Mouse (Mus musculus): ENCODE results near the gene Zfp13.

Zfp13 gene

DNA sequence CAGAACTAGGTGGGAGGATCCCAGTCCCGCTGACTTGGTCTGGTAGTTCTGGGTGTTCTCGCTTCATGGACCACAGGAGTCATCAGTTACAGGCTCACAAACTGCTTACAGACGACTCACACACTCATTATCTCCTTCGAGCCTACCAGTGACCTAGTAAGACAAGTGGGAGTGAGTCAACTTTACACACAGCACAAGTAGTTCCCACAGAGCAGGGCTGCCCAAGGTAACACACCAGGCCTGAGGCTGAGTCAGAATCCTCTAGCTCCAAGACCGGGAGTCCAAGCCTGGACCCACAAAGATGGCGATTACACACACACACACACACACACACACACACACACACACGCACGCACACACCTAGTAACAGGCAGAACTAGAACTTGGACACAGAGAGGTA lies 14.5 kb downstream of the Zfp13 start:
- Histone ChIP-seq H3K27me3 (ENCODE audit: insufficient read depth, low read length) (no peaks in the 10 kb centered on the region), H3K4me1 (replicated peaks; ENCODE audit: low read depth, low read length) (peaks cover 32% of the 10 kb centered on the region), H3K4me3 (replicated peaks; ENCODE audit: low read length) (peak overlapping the region; percentile 93), H3K9me3 (ENCODE audit: low read length) (no peaks in the 10 kb centered on the region), H3K36me3 (ENCODE audit: insufficient read depth, low read length) (peaks cover 44% of the 10 kb centered on the region)
- no peak for TF ChIP-seq CTCF (conservative IDR thresholded peaks at IDR 0.05; ENCODE audit: low read length)
- no peak for TF ChIP-seq POU5F1 (IDR thresholded peaks at IDR 0.05; ENCODE audit: borderline replicate concordance, low read length)
- TF ChIP-seq NANOG (IDR thresholded peaks at IDR 0.05; ENCODE audit: borderline replicate concordance, low read length): no peak

DNA sequence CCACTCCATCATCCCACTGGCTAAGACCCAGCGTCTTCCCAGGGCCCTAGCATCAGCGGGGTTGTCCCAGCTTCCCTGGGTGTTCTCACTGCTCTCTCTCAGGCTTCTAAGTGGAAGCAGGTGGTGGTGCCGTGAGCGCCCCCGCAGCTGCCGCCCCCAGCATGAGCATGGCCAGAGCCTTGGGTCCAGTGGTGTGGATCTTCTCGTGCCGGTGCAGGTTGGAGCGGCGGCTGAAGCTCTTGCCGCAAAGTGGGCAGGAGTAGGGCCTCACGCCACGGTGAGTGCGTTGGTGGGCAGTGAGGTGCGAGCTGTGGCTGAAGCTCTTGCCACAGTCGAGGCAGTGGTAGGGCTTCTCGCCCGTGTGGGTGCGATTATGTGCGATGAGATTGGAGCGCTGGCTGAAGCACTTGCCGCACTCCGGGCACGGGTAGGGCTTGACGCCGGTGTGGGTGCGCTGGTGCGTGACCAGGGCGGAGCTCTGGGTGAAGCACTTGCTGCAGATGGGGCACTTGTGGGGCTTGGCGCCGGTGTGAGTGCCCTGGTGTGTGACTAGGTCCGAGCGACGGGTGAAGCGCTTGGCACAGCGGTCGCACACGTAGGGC lies 23.2 kb downstream of the Zfp13 start:
- peaks cover 27% of the 10 kb centered on the region for H3K4me1 ChIP-seq (replicated peaks; ENCODE audit: low read depth, low read length)

DNA sequence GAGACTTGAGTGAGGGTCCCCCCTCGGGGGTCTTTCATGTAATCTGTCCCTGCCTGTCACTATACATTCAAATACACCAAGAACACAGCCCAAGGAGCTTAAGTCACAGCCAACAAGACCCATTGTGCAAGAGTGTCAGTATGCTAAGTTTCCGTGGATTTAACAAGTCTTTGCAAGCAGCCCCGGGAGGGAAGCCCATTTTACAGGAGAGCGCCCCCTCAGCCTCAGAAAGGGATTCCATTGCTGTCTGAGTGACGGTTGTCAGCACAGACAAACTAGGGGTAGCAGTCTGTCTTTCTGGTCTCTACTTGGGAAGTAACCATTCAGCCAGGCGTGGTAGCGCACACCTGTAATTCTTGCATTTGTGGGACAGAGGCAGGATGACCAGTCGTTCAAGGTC lies 25.2 kb downstream of the Zfp13 start:
- Histone ChIP-seq H3K4me3 (replicated peaks; ENCODE audit: low read length) (no peak overlapping the region), H3K4me1 (replicated peaks; ENCODE audit: low read depth, low read length) (peaks cover 27% of the 10 kb centered on the region), H3K9me3 (ENCODE audit: low read length) (peaks cover 29% of the 10 kb centered on the region), H3K36me3 (ENCODE audit: insufficient read depth, low read length) (peaks cover 50% of the 10 kb centered on the region), H3K27me3 (ENCODE audit: insufficient read depth, low read length) (peaks cover 8% of the 10 kb centered on the region)
- no peak for TF ChIP-seq NANOG (IDR thresholded peaks at IDR 0.05; ENCODE audit: borderline replicate concordance, low read length)
- TF ChIP-seq CTCF (conservative IDR thresholded peaks at IDR 0.05; ENCODE audit: low read length): peak; percentile 6; the same call in 1 of the 2 replicates

More for the DNA sequence above, 23.2 kb downstream of the Zfp13 start:
- H3K4me3 ChIP-seq (replicated peaks; ENCODE audit: low read length): peak overlapping the region; percentile 74
- H3K9me3 ChIP-seq (ENCODE audit: low read length): peaks cover 29% of the 10 kb centered on the region
- peaks cover 70% of the 10 kb centered on the region for H3K36me3 ChIP-seq (ENCODE audit: insufficient read depth, low read length)
- no peak; the same call in 1 of the 2 replicates for TF ChIP-seq POU5F1 (IDR thresholded peaks at IDR 0.05; ENCODE audit: borderline replicate concordance, low read length)
- TF ChIP-seq CTCF (conservative IDR thresholded peaks at IDR 0.05; ENCODE audit: low read length): no peak
- TF ChIP-seq NANOG (IDR thresholded peaks at IDR 0.05; ENCODE audit: borderline replicate concordance, low read length): no peak
- H3K27me3 ChIP-seq (ENCODE audit: insufficient read depth, low read length): peaks cover 8% of the 10 kb centered on the region

DNA sequence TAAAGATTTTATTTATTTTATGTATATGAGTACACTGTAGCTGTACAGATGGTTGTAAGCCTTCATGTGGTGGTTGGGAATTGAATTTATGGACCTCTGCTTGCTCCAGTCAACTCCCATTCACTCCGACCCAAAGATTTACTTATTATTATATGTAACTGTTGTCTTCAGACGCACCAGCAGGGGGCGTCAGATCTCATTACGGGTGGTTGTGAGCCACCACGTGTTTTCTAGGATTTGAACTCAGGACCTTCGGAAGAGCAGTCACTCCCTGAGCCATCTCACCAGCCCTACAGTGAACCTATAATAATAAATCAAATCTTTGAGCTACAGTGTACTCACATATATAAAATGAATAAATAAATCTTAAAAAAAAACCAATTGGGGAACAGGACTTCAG lies 27.2 kb downstream of the Zfp13 start:
- peaks cover 5% of the 10 kb centered on the region for H3K27me3 ChIP-seq (ENCODE audit: insufficient read depth, low read length)
- H3K4me3 ChIP-seq (replicated peaks; ENCODE audit: low read length): no peak overlapping the region
- peaks cover 27% of the 10 kb centered on the region for H3K4me1 ChIP-seq (replicated peaks; ENCODE audit: low read depth, low read length)
- H3K36me3 ChIP-seq (ENCODE audit: insufficient read depth, low read length): peaks cover 31% of the 10 kb centered on the region
- peaks cover 26% of the 10 kb centered on the region for H3K9me3 ChIP-seq (ENCODE audit: low read length)
- TF ChIP-seq POU5F1 (IDR thresholded peaks at IDR 0.05; ENCODE audit: borderline replicate concordance, low read length): no peak
- peak; percentile 28 for TF ChIP-seq CTCF (conservative IDR thresholded peaks at IDR 0.05; ENCODE audit: low read length)
- no peak for TF ChIP-seq NANOG (IDR thresholded peaks at IDR 0.05; ENCODE audit: borderline replicate concordance, low read length)

DNA sequence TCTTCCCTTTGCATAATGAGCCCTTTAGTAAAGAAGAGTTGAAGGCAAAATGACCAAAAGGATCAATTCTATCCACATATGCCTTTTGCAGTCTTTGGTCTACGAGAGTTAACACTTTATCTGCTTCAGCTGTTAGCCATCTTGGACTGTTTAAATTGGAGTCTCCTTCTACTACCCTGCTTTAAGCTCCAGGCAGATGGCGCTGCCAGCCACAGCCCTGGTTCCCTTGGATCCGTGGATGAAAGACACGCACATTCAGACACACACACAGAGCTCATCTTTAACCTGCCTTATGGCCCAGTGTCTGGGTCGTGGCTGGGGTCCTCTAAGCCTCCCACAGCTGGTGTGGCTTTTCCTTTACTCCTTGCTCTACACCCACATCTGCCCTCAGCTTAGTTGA lies 28.2 kb downstream of the Zfp13 start:
- H3K9me3 ChIP-seq (ENCODE audit: low read length): peaks cover 19% of the 10 kb centered on the region
- no peak overlapping the region for H3K4me3 ChIP-seq (replicated peaks; ENCODE audit: low read length)
- peaks cover 17% of the 10 kb centered on the region for H3K4me1 ChIP-seq (replicated peaks; ENCODE audit: low read depth, low read length)
- TF ChIP-seq CTCF (conservative IDR thresholded peaks at IDR 0.05; ENCODE audit: low read length): no peak
- TF ChIP-seq POU5F1 (IDR thresholded peaks at IDR 0.05; ENCODE audit: borderline replicate concordance, low read length): no peak
- no peak for TF ChIP-seq NANOG (IDR thresholded peaks at IDR 0.05; ENCODE audit: borderline replicate concordance, low read length)
- H3K27me3 ChIP-seq (ENCODE audit: insufficient read depth, low read length): no peaks in the 10 kb centered on the region
- peaks cover 22% of the 10 kb centered on the region for H3K36me3 ChIP-seq (ENCODE audit: insufficient read depth, low read length)

DNA sequence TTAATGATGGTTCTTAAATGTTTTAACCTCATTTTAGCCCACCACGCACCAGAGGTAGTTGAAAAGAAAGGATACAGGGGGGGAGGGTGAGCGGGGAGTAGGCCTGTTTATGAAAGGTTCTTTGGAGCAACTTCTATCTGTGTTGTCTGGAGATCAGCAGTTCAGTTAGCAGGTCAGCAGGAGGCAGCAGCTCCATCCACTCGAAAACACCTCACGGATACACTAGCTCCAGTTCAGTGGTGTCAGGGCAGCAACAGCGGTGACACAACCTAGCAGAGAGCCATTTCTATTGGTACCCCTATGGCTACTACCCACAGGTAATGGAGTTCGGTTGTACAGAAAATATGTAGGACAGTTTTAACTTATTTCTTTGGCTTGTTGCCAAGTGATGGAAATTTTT lies 29.3 kb downstream of the Zfp13 start:
- H3K4me1 ChIP-seq (replicated peaks; ENCODE audit: low read depth, low read length): peaks cover 16% of the 10 kb centered on the region
- TF ChIP-seq NANOG (IDR thresholded peaks at IDR 0.05; ENCODE audit: borderline replicate concordance, low read length) (no peak), POU5F1 (IDR thresholded peaks at IDR 0.05; ENCODE audit: borderline replicate concordance, low read length) (no peak), CTCF (conservative IDR thresholded peaks at IDR 0.05; ENCODE audit: low read length) (no peak)
- H3K4me3 ChIP-seq (replicated peaks; ENCODE audit: low read length): no peak overlapping the region
- no peaks in the 10 kb centered on the region for H3K27me3 ChIP-seq (ENCODE audit: insufficient read depth, low read length)
- H3K36me3 ChIP-seq (ENCODE audit: insufficient read depth, low read length): peaks cover 12% of the 10 kb centered on the region
- H3K9me3 ChIP-seq (ENCODE audit: low read length): peaks cover 12% of the 10 kb centered on the region

DNA sequence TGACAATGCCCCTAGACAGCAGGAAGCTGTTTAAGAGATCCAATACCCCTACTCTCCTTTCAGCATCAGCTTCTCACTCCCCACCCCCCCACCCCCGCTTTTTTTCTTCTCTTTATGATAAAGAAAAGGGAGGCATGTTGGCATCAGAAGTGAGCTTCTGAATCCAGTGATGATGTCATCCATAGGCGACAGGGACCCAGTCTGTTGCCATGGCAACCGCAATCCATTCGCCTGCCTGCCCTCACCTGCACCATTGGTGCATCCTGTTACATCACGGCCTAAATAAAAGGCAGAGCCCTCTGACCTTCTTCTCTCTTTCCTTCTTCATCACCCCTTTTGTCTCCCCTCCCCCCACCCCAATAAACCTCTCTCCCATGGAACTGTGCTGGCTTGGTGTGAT lies 30.9 kb downstream of the Zfp13 start:
- TF ChIP-seq CTCF (conservative IDR thresholded peaks at IDR 0.05; ENCODE audit: low read length): no peak
- TF ChIP-seq POU5F1 (IDR thresholded peaks at IDR 0.05; ENCODE audit: borderline replicate concordance, low read length): no peak
- TF ChIP-seq NANOG (IDR thresholded peaks at IDR 0.05; ENCODE audit: borderline replicate concordance, low read length): no peak
- H3K4me3 ChIP-seq (replicated peaks; ENCODE audit: low read length): no peak overlapping the region
- peaks cover 21% of the 10 kb centered on the region for H3K4me1 ChIP-seq (replicated peaks; ENCODE audit: low read depth, low read length)
- H3K9me3 ChIP-seq (ENCODE audit: low read length): no peaks in the 10 kb centered on the region
- H3K27me3 ChIP-seq (ENCODE audit: insufficient read depth, low read length): no peaks in the 10 kb centered on the region
- H3K36me3 ChIP-seq (ENCODE audit: insufficient read depth, low read length): no peaks in the 10 kb centered on the region

DNA sequence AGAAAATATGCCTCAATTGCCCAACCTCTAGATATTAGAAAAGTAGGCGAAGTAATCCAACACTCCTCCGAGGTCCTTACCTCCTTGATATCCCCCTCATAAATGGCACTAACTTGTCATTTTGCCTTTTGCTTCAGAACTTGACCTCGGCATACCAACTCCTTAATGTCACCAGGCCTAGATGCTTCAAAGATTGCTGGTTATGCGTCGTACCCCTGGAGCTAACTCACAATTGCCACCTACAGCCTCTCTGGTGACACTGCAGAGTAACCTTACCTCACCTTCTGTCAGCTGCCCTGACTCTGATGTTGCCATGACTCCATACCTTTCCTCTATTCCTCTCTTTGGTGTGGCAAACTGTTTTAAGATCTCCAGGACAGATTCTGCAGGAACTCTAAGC lies 32.5 kb downstream of the Zfp13 start:
- H3K4me1 ChIP-seq (replicated peaks; ENCODE audit: low read depth, low read length): peaks cover 28% of the 10 kb centered on the region
- no peaks in the 10 kb centered on the region for H3K9me3 ChIP-seq (ENCODE audit: low read length)
- no peaks in the 10 kb centered on the region for H3K36me3 ChIP-seq (ENCODE audit: insufficient read depth, low read length)
- TF ChIP-seq POU5F1 (IDR thresholded peaks at IDR 0.05; ENCODE audit: borderline replicate concordance, low read length) (no peak), NANOG (IDR thresholded peaks at IDR 0.05; ENCODE audit: borderline replicate concordance, low read length) (no peak), CTCF (conservative IDR thresholded peaks at IDR 0.05; ENCODE audit: low read length) (no peak)
- no peak overlapping the region for H3K4me3 ChIP-seq (replicated peaks; ENCODE audit: low read length)
- H3K27me3 ChIP-seq (ENCODE audit: insufficient read depth, low read length): no peaks in the 10 kb centered on the region

DNA sequence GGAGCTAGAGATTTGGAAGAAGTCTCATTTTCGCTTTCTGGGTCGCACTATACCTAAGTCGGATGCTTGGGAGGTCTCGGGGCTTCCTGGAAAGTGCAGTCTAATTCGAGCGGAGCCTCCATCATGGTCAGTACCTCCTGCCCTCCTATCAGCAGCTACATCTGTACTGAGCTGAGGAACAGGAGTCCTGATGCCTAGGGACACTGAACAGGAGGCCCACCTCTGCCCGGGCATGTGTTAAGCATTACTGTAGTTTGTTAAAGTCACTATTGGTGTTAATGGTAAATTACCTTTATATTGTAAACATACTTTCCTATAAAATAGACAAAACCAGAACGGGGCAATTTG lies 34.9 kb downstream of the Zfp13 start:
- Histone ChIP-seq H3K36me3 (ENCODE audit: insufficient read depth, low read length) (peaks cover 13% of the 10 kb centered on the region), H3K9me3 (ENCODE audit: low read length) (no peaks in the 10 kb centered on the region)
- no peak for TF ChIP-seq NANOG (IDR thresholded peaks at IDR 0.05; ENCODE audit: borderline replicate concordance, low read length)
- no peak for TF ChIP-seq POU5F1 (IDR thresholded peaks at IDR 0.05; ENCODE audit: borderline replicate concordance, low read length)
- TF ChIP-seq CTCF (conservative IDR thresholded peaks at IDR 0.05; ENCODE audit: low read length): no peak

More for the DNA sequence above, 34.9 kb downstream of the Zfp13 start:
- Histone ChIP-seq H3K27me3 (ENCODE audit: insufficient read depth, low read length) (peaks cover 2% of the 10 kb centered on the region; the same call in 1 of the 2 replicates), H3K4me3 (replicated peaks; ENCODE audit: low read length) (peak overlapping the region; percentile 90), H3K4me1 (replicated peaks; ENCODE audit: low read depth, low read length) (peaks cover 43% of the 10 kb centered on the region)
